Mouse (Mus musculus) heart, postnatal 0 days (tissue): Measurements from ENCODE around the gene Akap2.

Experiments
- CTCF ChIP-seq: IDR thresholded peaks from 2 replicates; pipeline ENCODE4 v1.5.1; 2016; ENCODE audit warnings: antibody characterized with exemption, control low read depth, low read depth
- EP300 ChIP-seq: IDR thresholded peaks from 2 replicates; pipeline ENCODE4 v1.6.1; 2016; ENCODE audit warnings: antibody characterized with exemption, low read depth

- TF ChIP-seq CTCF = no peak
- no peak for TF ChIP-seq EP300
These were observed 62.9 kb downstream of the Akap2 start for GRCm38 (mm10) chr4:57780403-57780802.
